Mouse (Mus musculus) bone marrow macrophage, adult 2 months (primary cell): ENCODE data around the gene Prr12. TPM values are rescaled to one million over a fixed set of nuclear protein-coding genes. Genes with fewer than 3 reads are reported as not detected.

Source experiments
- H3K27ac ChIP-seq: 2 replicates; pipeline ENCODE4 v1.5.1; 2012; ENCODE audit warnings: low read depth, low read length; ENCODE audit not compliant: insufficient read depth
- H3K4me1 ChIP-seq: 2 replicates; pipeline ENCODE4 v1.6.1; 2012; ENCODE audit warnings: low read length; ENCODE audit not compliant: control insufficient read depth, insufficient read depth
- H3K4me3 ChIP-seq: 2 replicates; pipeline ENCODE4 v1.5.1; 2012; ENCODE audit warnings: mild to moderate bottlenecking, low read length, moderate library complexity; ENCODE audit not compliant: insufficient read depth
- CTCF ChIP-seq: IDR thresholded peaks from 2 replicates; pipeline ENCODE4 v1.5.1; 2012; ENCODE audit warnings: low read depth, mild to moderate bottlenecking, low read length, moderate library complexity
- POLR2A ChIP-seq: IDR thresholded peaks from 2 replicates; pipeline ENCODE4 v1.6.1; 2012; ENCODE audit warnings: mild to moderate bottlenecking, low read depth, low read length, borderline replicate concordance
- polyA plus RNA-seq: library from polyadenylated mRNA; stranded (reverse); fragments of >200 nt; gene quantifications from 2 replicates; pipeline ENCODE4 v1.2.4, GENCODE M21; 2012; ENCODE audit not compliant: missing spikeins, insufficient read depth, insufficient read length

Prr12 gene
- polyA plus RNA-seq, 1 experiment, result 22.5 TPM

- H3K27ac ChIP-seq, result no peak overlapping the region
- H3K4me3 ChIP-seq, result no peak overlapping the region
- H3K4me1 ChIP-seq, result peaks cover 8% of the 10 kb centered on the region
- TF ChIP-seq CTCF (no peak), POLR2A (no peak)
Measured at GRCm38 (mm10) chr7:45013366-45014095, 39.1 kb downstream of the Prr12 start.

DNA sequence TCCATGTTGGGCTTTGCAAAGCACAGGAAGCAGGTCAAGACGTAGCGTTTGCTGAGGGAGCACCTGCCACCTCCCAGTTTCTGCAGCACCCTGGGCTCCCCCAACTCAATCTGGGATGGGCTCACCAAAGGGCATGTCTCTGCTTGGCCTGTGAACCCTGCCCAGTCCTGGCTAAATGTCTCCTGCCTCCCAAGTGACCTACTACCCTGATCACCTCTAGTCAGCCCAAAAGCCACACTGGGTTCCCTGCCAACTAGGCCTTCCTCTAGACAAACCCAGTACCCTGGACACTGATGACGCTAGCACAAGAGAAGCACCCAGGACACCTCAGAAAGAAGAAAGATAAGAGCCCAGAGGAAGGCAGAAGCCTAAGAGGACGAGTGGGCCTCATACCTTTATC is 39.9 kb downstream of the Prr12 start:
- H3K27ac ChIP-seq, result no peak overlapping the region

DNA sequence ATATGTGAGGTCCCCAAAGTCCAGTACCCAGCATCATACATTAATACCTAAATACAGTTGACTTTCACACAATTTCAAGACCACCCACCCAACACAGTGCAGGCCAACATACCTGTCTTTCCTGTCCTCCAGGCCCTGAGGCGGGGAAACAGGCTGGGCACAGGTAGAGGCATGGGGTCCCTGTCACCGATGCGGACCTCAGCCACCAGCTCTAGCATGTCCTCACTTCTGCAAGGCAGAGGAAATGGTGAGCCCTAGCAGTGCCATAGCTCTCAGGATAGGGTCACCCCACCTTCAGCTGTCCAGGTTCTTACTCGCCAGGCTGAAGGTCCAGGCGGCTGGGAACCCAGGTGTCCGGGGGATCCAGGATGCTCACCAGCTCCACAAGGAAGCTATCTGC is 40.7 kb downstream of the Prr12 start:
- no peak overlapping the region for H3K27ac ChIP-seq
- no peak overlapping the region for H3K4me3 ChIP-seq
- TF ChIP-seq CTCF, result no peak
- no peak for TF ChIP-seq POLR2A
- peaks cover 5% of the 10 kb centered on the region for H3K4me1 ChIP-seq

More for the DNA sequence above, 39.9 kb downstream of the Prr12 start:
- no peak for TF ChIP-seq CTCF
- no peak for TF ChIP-seq POLR2A
- Histone ChIP-seq H3K4me1 (peaks cover 5% of the 10 kb centered on the region), H3K4me3 (no peak overlapping the region)

DNA sequence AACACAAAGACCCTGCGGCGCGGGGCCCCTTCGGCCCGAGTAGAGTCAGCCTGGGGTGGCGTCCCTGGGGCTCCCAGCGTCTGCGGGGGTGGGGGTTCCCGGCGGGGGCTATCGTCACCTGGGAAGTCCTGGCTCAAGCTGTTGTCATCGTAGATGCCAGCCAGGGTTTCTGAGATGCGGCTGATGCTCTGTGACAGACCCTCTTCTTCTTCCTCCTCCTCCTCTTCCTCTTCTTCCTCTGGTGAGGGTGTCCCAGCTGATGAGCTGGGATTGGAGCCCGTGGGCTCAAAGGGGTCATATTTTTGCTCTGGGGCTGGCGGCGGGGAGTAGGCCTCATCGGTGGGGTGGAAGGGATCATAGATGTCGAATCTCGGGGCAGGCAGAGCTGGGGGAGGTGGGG is 44.3 kb downstream of the Prr12 start:
- TF ChIP-seq CTCF (no peak), POLR2A (no peak)
- Histone ChIP-seq H3K27ac (no peak overlapping the region), H3K4me3 (no peak overlapping the region), H3K4me1 (no peaks in the 10 kb centered on the region)

GRCm38 (mm10) chr7:45007846-45008245 is 44.8 kb downstream of the Prr12 start:
- TF ChIP-seq POLR2A (no peak), CTCF (no peak)
- Histone ChIP-seq H3K27ac (no peak overlapping the region), H3K4me1 (no peaks in the 10 kb centered on the region), H3K4me3 (no peak overlapping the region)

GRCm38 (mm10) chr7:45007141-45007540 is 45.5 kb downstream of the Prr12 start:
- Histone ChIP-seq H3K27ac (no peak overlapping the region), H3K4me1 (no peaks in the 10 kb centered on the region), H3K4me3 (no peak overlapping the region)
- TF ChIP-seq POLR2A (no peak), CTCF (no peak)

- H3K4me3 ChIP-seq, result no peak overlapping the region
- no peak for TF ChIP-seq POLR2A
- TF ChIP-seq CTCF, result no peak
- H3K27ac ChIP-seq, result no peak overlapping the region
- no peaks in the 10 kb centered on the region for H3K4me1 ChIP-seq
Measured at GRCm38 (mm10) chr7:45006503-45006902, 46.2 kb downstream of the Prr12 start.

DNA sequence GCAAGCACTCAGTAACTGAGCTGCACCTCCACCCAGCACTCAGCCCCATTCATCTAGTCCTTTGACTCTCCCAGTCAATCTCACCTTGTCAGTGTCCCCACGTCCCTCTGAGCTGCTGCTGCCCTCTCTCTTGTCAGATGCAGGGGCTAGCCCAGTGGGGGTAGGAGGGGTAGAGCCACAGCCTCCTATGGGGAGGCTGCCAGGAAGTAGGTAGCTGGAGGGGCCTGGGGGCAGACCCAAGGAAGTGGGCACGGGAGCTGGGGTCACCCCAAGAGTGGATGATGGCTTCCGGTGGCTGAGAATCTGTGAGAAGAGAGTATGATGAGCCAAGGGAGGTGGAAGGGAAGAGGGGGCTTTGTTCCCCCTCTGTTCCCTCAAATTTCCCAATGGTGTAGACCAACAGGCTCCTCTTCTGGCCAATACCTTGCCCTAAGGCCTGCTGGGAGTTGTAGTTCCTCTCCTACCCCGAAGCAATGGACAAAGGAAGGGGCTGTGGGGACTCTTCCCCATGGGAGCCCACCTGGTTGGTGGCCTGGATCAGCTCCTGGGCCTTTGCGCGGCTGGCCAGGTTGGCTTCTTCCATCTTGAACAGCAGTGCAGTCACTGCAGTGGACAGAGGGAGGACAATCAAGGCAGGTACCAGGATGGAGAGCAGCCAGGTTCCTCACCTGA is 47.2 kb downstream of the Prr12 start:
- H3K4me1 ChIP-seq, result no peaks in the 10 kb centered on the region
- H3K4me3 ChIP-seq, result no peak overlapping the region
- no peak for TF ChIP-seq CTCF
- TF ChIP-seq POLR2A, result no peak
- no peak overlapping the region for H3K27ac ChIP-seq

DNA sequence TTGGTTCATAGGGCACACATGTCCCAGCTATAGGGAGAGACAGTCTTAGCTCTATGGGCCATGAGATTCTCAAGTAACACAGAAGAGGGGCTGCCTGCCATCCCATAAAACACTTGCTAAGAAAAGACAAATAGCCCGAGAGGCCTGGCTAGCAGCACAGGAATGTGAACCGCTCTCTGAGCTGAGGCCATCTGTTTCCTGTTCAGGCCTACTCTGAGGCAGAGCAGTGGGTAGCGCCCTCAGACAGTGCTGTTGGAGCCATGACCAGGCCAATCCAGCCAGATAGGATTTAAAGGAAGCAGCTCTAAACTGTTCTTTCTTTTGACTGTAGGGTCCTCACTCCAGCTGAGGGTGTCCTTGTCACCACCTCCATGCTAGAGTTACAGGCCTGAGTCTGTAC is 48.1 kb downstream of the Prr12 start:
- Histone ChIP-seq H3K4me3 (no peak overlapping the region), H3K4me1 (no peaks in the 10 kb centered on the region), H3K27ac (no peak overlapping the region)
- TF ChIP-seq CTCF (no peak), POLR2A (no peak)

- Histone ChIP-seq H3K4me3 (no peak overlapping the region), H3K4me1 (peaks cover 4% of the 10 kb centered on the region; the same call in 1 of the 2 replicates), H3K27ac (no peak overlapping the region)
- TF ChIP-seq POLR2A, result no peak
- no peak for TF ChIP-seq CTCF
Measured at GRCm38 (mm10) chr7:45002440-45002839, 50.2 kb downstream of the Prr12 start.
